Mouse (Mus musculus): ENCODE data around the gene Sugp2. TPM values are rescaled to one million over a fixed set of nuclear protein-coding genes. Genes with fewer than 3 reads are reported as not detected.

The Sugp2 gene
- total and polyA plus RNA-seq, 3 experiments: 10.0 to 23.6 (median 20.1) TPM

GRCm38 (mm10) chr8:70223341-70223740 lies 10.7 kb upstream of the Sugp2 start:
- Histone ChIP-seq H3K27me3 (replicated peaks) (no peaks in the 10 kb centered on the region), H3K79me2 (replicated peaks; ENCODE audit: control insufficient read depth, extremely low read depth, insufficient read depth, poor library complexity, severe bottlenecking) (no peaks in the 10 kb centered on the region), H3K36me3 (replicated peaks in 1 of 2; ENCODE audit: control insufficient read depth in 1 of 2, insufficient read depth in 1 of 2, low read length in 1 of 2) (peaks cover 15 to 72% of the 10 kb centered on the region in 2 experiments), H3K9me3 (replicated peaks; ENCODE audit: low read length) (no peaks in the 10 kb centered on the region), H3K4me1 (ENCODE audit: control insufficient read depth in 1 of 2, insufficient read depth in 2 of 2) (no peaks in the 10 kb centered on the region), H3K27ac (ENCODE audit: insufficient read depth, low read depth) (no peak overlapping the region), H3K9ac (ENCODE audit: insufficient read depth, low read depth) (no peak overlapping the region), H3K4me3 (replicated peaks in 1 of 3; ENCODE audit: low read depth in 2 of 3, low read length in 2 of 3, poor library complexity in 1 of 3) (no peak overlapping the region), H3K4me2 (ENCODE audit: insufficient read depth, low read depth, poor library complexity, severe bottlenecking) (no peak overlapping the region)
- no peak for TF ChIP-seq GABPA (IDR thresholded peaks at IDR 0.05; ENCODE audit: insufficient replicate concordance, low read depth, low read length)
- no peak for TF ChIP-seq SIN3A (IDR thresholded peaks at IDR 0.05; ENCODE audit: low read length)
- TF ChIP-seq ELF1 (IDR thresholded peaks at IDR 0.05; ENCODE audit: low read depth, low read length): no peak
- no peak for TF ChIP-seq KAT2A (IDR thresholded peaks at IDR 0.05; ENCODE audit: insufficient replicate concordance, low read length)
- TF ChIP-seq TBP (conservative IDR thresholded peaks at IDR 0.05; ENCODE audit: low read depth, low read length): no peak
- peak; percentile 37 for TF ChIP-seq ZC3H11A (IDR thresholded peaks at IDR 0.05; ENCODE audit: low read depth, low read length)
- TF ChIP-seq POLR2A (IDR thresholded peaks at IDR 0.05; ENCODE audit: low read depth, low read length): no peak
- no peak for TF ChIP-seq PAX5 (IDR thresholded peaks at IDR 0.05; ENCODE audit: low read length)
- TF ChIP-seq BHLHE40 (IDR thresholded peaks at IDR 0.05; ENCODE audit: low read depth, low read length): no peak
- no peak for TF ChIP-seq RCOR1 (conservative IDR thresholded peaks at IDR 0.05; ENCODE audit: low read depth, low read length)
- peak; percentile 80 for TF ChIP-seq SMC3 (IDR thresholded peaks at IDR 0.05; ENCODE audit: low read depth, low read length)
- TF ChIP-seq TCF12 (IDR thresholded peaks at IDR 0.05; ENCODE audit: low read depth, low read length): no peak
- no peak for TF ChIP-seq POLR2AphosphoS2 (IDR thresholded peaks at IDR 0.05; ENCODE audit: low read depth, low read length)
- TF ChIP-seq ETS1 (conservative IDR thresholded peaks at IDR 0.05; ENCODE audit: low read depth, low read length): no peak
- TF ChIP-seq MEF2A (IDR thresholded peaks at IDR 0.05; ENCODE audit: borderline replicate concordance, low read depth, low read length): no peak
- no peak for TF ChIP-seq IRF4 (IDR thresholded peaks at IDR 0.05; ENCODE audit: low read depth, low read length)
- no peak for TF ChIP-seq ZKSCAN1 (IDR thresholded peaks at IDR 0.05; ENCODE audit: borderline replicate concordance, low read depth, low read length)
- no peak for TF ChIP-seq MAFK (IDR thresholded peaks at IDR 0.05; ENCODE audit: insufficient replicate concordance, low read length)
- no peak for TF ChIP-seq ZNF384 (IDR thresholded peaks at IDR 0.05; ENCODE audit: low read depth, low read length)
- TF ChIP-seq ZMIZ1 (IDR thresholded peaks at IDR 0.05; ENCODE audit: low read depth, low read length): no peak
- peak; percentile 71 for TF ChIP-seq RAD21 (IDR thresholded peaks at IDR 0.05; ENCODE audit: low read depth, low read length)
- TF ChIP-seq NELFE (IDR thresholded peaks at IDR 0.05; ENCODE audit: low read depth, low read length): no peak
- no peak for TF ChIP-seq JUND (conservative IDR thresholded peaks at IDR 0.05; ENCODE audit: low read depth, low read length)
- no peak for TF ChIP-seq USF1 (IDR thresholded peaks at IDR 0.05; ENCODE audit: low read depth, low read length)
- TF ChIP-seq E2F4 (IDR thresholded peaks at IDR 0.05; ENCODE audit: insufficient replicate concordance, low read depth, low read length): no peak
- no peak for TF ChIP-seq EP300 (IDR thresholded peaks at IDR 0.05; ENCODE audit: low read length)
- no peak for TF ChIP-seq MAX (IDR thresholded peaks at IDR 0.05; ENCODE audit: low read length)
- TF ChIP-seq CTCF (conservative IDR thresholded peaks at IDR 0.05 in 1 of 2, IDR thresholded peaks at IDR 0.05 in 1 of 2; ENCODE audit: low read depth in 2 of 2, low read length in 2 of 2): peak in 1 of 2 experiments; percentile 72; a peak in 2 of 4 replicates
- TF ChIP-seq CHD2 (IDR thresholded peaks at IDR 0.05; ENCODE audit: low read length): no peak
- no peak for TF ChIP-seq HCFC1 (IDR thresholded peaks at IDR 0.05; ENCODE audit: low read depth, low read length)
- TF ChIP-seq MXI1 (IDR thresholded peaks at IDR 0.05; ENCODE audit: low read depth, low read length): no peak
- no peak for TF ChIP-seq NRF1 (IDR thresholded peaks at IDR 0.05; ENCODE audit: low read depth, low read length)
- TF ChIP-seq MYC (IDR thresholded peaks at IDR 0.05; ENCODE audit: low read depth, low read length): no peak
- dilution Hi-C loops (cut with MboI; ENCODE audit: extremely low pct_ligation_motif_present, extremely low pct_unique_long_range_greater_than_20kb, low sequenced_read_pairs) (no loop called here), in situ Hi-C loops (cut with MboI; ENCODE audit: low pct_ligation_motif_present, low pct_unique_long_range_greater_than_20kb, low sequenced_read_pairs) (no loop called here)
- no peak for DNase-seq (ENCODE audit: extremely low read depth)

Data from CH12.LX (cell line).